Mouse (Mus musculus) MEL (cell line): Measurements from ENCODE around the gene Oasl1.
A peak's percentile ranks its signal among the peaks of the same experiment; 100 is the strongest.

Experiments
- CTCF ChIP-seq, 3 experiments: IDR thresholded peaks in 2 of 3; conservative IDR thresholded peaks in 1 of 3; 2 replicates each; pipeline ENCODE4 v1.5.1; 2011 to 2012; ENCODE audit warnings: low read length in 3 of 3, low read depth in 2 of 3, mild to moderate bottlenecking in 2 of 3, improper control_type of control experiment in 1 of 3, inconsistent platforms in 1 of 3, mixed read lengths in 1 of 3, moderate library complexity in 1 of 3; ENCODE audit not compliant: control insufficient read depth in 1 of 3, insufficient read depth in 1 of 3, poor library complexity in 1 of 3, severe bottlenecking in 1 of 3
- GABPA ChIP-seq: IDR thresholded peaks from 2 replicates; pipeline ENCODE4 v1.6.1; 2012; ENCODE audit warnings: low read depth, mild to moderate bottlenecking, inconsistent platforms, low read length, improper control_type of control experiment, moderate library complexity
- GATA1 ChIP-seq: IDR thresholded peaks from 2 replicates; pipeline ENCODE4 v1.6.1; 2011; ENCODE audit warnings: low read depth, low read length, improper control_type of control experiment
- POLR2A ChIP-seq, 2 experiments: IDR thresholded peaks; 2 replicates each; pipeline ENCODE4 v1.6.1; 2011 to 2012; ENCODE audit warnings: low read length in 2 of 2, mild to moderate bottlenecking in 2 of 2, control low read depth in 1 of 2, improper control_type of control experiment in 1 of 2, low read depth in 1 of 2, moderate library complexity in 1 of 2; ENCODE audit not compliant: control insufficient read depth in 1 of 2, insufficient read depth in 1 of 2, poor library complexity in 1 of 2
- POLR2AphosphoS2 ChIP-seq: IDR thresholded peaks from 2 replicates; pipeline ENCODE4 v1.6.1; 2011; ENCODE audit warnings: low read length, improper control_type of control experiment
- RAD21 ChIP-seq: IDR thresholded peaks from 2 replicates; pipeline ENCODE4 v1.6.1; 2011; ENCODE audit warnings: mild to moderate bottlenecking, low read depth, low read length, improper control_type of control experiment

DNA sequence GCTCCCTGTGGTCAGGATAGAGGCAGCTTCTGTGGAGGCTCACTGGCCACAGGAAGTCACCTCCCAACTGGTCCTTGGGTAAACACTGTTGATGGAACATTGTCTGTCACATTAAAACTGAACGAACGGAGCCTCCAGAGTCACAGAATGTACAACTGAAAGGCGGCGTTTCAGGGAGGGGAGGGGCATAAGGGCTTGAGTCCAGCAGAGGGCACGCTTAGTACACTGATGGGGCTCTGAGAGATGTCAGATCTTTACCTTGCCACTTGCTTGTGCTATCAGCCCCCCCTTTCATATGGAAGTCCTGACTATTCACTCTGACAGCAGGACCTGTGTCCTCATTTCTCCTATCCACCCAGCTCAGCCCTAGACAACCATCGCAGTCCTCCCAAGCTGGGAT lies 47.2 kb upstream of the Oasl1 start:
- TF ChIP-seq CTCF (IDR thresholded peaks at IDR 0.05 in 2 of 3, conservative IDR thresholded peaks at IDR 0.05 in 1 of 3; ENCODE audit: control insufficient read depth in 1 of 3, insufficient read depth in 1 of 3, low read depth in 2 of 3, low read length in 3 of 3, poor library complexity in 1 of 3, severe bottlenecking in 1 of 3) (peak in 2 of 3 experiments; percentile 34 to 42; a peak in 4 of 6 replicates), POLR2AphosphoS2 (no peak), GABPA (no peak), RAD21 (peak; percentile 35), GATA1 (no peak), POLR2A (IDR thresholded peaks at IDR 0.05; ENCODE audit: control insufficient read depth in 1 of 2, insufficient read depth in 1 of 2, low read depth in 1 of 2, low read length in 2 of 2, poor library complexity in 1 of 2) (no peak)
